Mouse (Mus musculus): ENCODE data around the gene Ano6.

GRCm38 (mm10) chr15:95770307-95770706 lies 20.3 kb upstream of the Ano6 start:
- TF ChIP-seq POLR2A (IDR thresholded peaks at IDR 0.05; ENCODE audit: control insufficient read depth, extremely low read depth, insufficient read depth, low read length, poor library complexity) (no peak), CTCF (IDR thresholded peaks at IDR 0.05; ENCODE audit: borderline replicate concordance, control insufficient read depth, extremely low read depth, insufficient read depth, low read length, poor library complexity) (no peak)

Data from thymus, adult 2 months (tissue).